Mouse (Mus musculus) left cerebral cortex, adult 2 months (tissue): ENCODE data around the gene Fbxw11. TPM values are rescaled to one million over a fixed set of nuclear protein-coding genes. Genes with fewer than 3 reads are reported as not detected.

Experiments used
- DNase-seq, 2 experiments: peaks; one replicate each; pipeline ENCODE4 v3.0.0; 2021 to 2022; ENCODE audit warnings: low spot score in 2 of 2, mixed read lengths in 1 of 2; ENCODE audit errors: extremely low spot score in 1 of 2
- H3K27ac ChIP-seq: fragments of 200-600 bp; 2 replicates; pipeline ENCODE4 v1.8.1; 2022
- H3K4me3 ChIP-seq: fragments of 200-600 bp; 2 replicates; pipeline ENCODE4 v1.8.1; 2022
- CTCF ChIP-seq: fragments of 200-600 bp; IDR thresholded peaks from 2 replicates; pipeline ENCODE4 v1.8.1; 2022; ENCODE audit warnings: antibody characterized with exemption, mild to moderate bottlenecking, moderate library complexity
- intact Hi-C: fragments of 180-260 bp; cut with DNase I; formaldehyde crosslinking; loops from one replicate; pipeline ENCODE4 v1.15.1; 2025
- total RNA-seq, 2 experiments: library from RNA; stranded (reverse); gene quantifications; 2 replicates each; pipeline ENCODE4 v1.2.3; 2021

Gene Fbxw11
- total RNA-seq, 2 experiments from 2014 or later, result 122 to 125 TPM

- intact Hi-C loops, result loop anchor here (10.0 kb wide), 2 partner anchors 329 to 529 kb away; no protein-coding TSS in a partner anchor
- Histone ChIP-seq H3K4me3 (no peak overlapping the region), H3K27ac (no peak overlapping the region)
- DNase-seq, result no peak
- TF ChIP-seq CTCF, result no peak
These were observed 16.4 kb upstream of the Fbxw11 start for GRCm38 (mm10) chr11:32626079-32626478.

DNA sequence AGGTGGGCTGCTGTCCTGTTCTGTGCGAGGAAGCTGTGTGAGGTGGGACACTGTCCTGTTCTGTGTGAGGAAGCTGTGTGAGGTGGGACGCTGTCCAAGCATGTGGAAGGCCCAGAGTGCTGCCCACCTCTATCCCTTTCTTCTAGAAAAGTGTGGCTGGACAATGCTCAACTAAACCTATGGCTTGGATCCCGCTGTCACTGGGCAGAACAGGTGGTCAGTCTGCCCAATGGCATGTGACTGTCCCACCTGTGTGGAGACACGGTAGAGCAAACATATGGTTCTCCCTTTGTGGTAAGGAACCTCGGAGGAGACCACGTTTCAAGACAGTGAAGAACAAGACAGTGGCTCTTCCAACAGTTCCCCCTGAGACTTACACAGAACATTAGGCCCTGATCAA is 14.6 kb upstream of the Fbxw11 start:
- TF ChIP-seq CTCF, result no peak
- Histone ChIP-seq H3K4me3 (no peak overlapping the region), H3K27ac (no peak overlapping the region)
- intact Hi-C loops, result loop anchor here (10.0 kb wide), 2 partner anchors 327 to 527 kb away; no protein-coding TSS in a partner anchor
- no peak for DNase-seq

GRCm38 (mm10) chr11:32629713-32630211 is 12.8 kb upstream of the Fbxw11 start:
- no peak for TF ChIP-seq CTCF
- H3K27ac ChIP-seq, result no peak overlapping the region
- no peak for DNase-seq
- H3K4me3 ChIP-seq, result no peak overlapping the region
- intact Hi-C loops, result loop anchor here (10.0 kb wide), 2 partner anchors 325 to 525 kb away; no protein-coding TSS in a partner anchor

- no peak overlapping the region for H3K4me3 ChIP-seq
- intact Hi-C loops, result no loop called here
- H3K27ac ChIP-seq, result no peak overlapping the region
- TF ChIP-seq CTCF, result no peak
- DNase-seq, result no peak
These were observed 9.9 kb upstream of the Fbxw11 start for GRCm38 (mm10) chr11:32632671-32633070.

DNA sequence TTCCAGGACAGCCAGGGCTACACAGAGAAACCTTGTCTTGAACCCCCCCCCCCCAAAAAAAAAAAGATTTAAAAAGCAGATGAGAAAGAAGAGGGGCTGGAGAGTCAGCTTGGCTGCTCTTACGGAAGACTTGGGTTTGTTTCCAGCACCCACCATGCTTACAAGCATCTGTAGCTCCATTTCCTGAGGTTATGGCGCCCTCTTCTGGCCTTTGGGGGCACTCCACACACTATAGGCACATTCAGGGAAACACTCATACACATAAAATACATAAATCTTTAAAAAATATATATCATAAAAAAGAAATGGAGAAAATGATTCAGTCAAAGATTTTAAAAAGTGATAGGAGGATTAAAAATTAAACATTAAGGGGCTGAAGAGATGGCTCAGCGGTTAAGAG is 9.0 kb upstream of the Fbxw11 start:
- intact Hi-C loops, result no loop called here
- no peak for DNase-seq
- Histone ChIP-seq H3K4me3 (no peak overlapping the region), H3K27ac (no peak overlapping the region)
- peak; percentile 23 for TF ChIP-seq CTCF

DNA sequence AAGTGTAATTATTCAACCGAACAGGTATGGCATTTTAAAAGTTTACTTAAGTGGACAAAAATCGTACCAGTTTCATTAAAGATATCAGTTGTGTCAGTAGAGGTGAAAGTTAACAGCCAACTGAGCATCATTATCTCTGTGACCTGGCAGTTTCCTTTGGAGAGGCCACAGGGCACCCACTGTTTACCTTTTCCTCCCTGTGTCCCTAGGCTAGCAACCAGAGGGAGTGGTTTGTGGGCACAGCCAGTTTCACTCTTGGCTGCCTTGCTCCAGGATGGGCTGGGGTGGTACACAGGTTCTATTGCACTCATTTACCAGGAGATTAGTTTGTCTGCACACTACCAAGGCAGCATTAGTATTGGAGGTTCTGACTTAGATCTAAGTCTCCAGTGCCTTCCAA is 8.4 kb upstream of the Fbxw11 start:
- Histone ChIP-seq H3K27ac (no peak overlapping the region), H3K4me3 (no peak overlapping the region)
- TF ChIP-seq CTCF, result no peak
- no peak for DNase-seq
- intact Hi-C loops, result no loop called here

DNA sequence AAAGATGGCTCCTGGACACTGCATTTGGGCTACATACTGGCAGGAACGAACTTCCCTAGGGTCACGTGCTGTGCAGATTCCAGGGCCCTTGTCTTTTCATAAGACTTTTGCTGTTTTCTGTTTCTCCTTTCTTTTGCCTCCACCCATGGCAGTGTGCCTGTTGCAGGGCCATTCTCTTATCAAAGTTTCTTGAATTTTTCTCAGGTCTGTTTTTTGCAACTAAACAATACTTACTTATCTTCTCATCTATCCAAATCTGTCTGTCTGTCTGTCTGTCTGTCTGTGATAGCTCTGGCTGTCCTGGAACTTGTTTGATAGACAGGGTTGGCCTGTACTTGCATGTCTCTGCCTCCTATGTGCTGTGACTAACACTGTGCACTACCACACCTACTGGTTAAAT is 7.7 kb upstream of the Fbxw11 start:
- DNase-seq, result no peak
- H3K4me3 ChIP-seq, result no peak overlapping the region
- no peak for TF ChIP-seq CTCF
- intact Hi-C loops, result no loop called here
- no peak overlapping the region for H3K27ac ChIP-seq

DNA sequence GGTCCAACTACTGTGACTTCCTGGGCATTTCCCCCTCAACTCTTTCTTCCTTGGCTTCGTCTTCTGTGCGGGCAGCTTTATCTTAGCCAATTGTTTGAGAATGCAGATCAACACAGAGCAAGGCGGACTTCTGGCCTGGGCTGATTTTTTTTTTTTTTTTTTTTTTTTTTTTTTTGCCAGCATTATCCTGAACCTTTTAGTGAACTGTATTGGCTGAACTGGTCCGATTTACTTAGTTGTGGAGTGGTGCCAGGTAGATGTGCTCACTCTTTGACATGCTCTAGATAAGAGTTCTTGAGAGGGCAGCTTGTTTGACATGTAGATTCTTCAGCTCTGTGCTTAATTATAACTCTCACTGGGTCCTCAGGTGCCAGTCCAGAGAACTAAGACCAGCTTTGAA is 6.2 kb upstream of the Fbxw11 start:
- TF ChIP-seq CTCF, result no peak
- intact Hi-C loops, result no loop called here
- H3K4me3 ChIP-seq, result no peak overlapping the region
- no peak for DNase-seq
- H3K27ac ChIP-seq, result no peak overlapping the region

GRCm38 (mm10) chr11:32638521-32639255 is 3.8 kb upstream of the Fbxw11 start:
- Histone ChIP-seq H3K27ac (no peak overlapping the region), H3K4me3 (no peak overlapping the region)
- intact Hi-C loops, result no loop called here
- TF ChIP-seq CTCF, result no peak
- DNase-seq, result no peak

GRCm38 (mm10) chr11:32640617-32641016 is 1.9 kb upstream of the Fbxw11 start:
- Histone ChIP-seq H3K4me3 (no peak overlapping the region), H3K27ac (no peak overlapping the region)
- intact Hi-C loops, result loop anchor here (5.0 kb wide), 1 partner anchor 522 kb away; the partner anchor contains the start of gene Npm1
- no peak for TF ChIP-seq CTCF
- DNase-seq, result no peak

DNA sequence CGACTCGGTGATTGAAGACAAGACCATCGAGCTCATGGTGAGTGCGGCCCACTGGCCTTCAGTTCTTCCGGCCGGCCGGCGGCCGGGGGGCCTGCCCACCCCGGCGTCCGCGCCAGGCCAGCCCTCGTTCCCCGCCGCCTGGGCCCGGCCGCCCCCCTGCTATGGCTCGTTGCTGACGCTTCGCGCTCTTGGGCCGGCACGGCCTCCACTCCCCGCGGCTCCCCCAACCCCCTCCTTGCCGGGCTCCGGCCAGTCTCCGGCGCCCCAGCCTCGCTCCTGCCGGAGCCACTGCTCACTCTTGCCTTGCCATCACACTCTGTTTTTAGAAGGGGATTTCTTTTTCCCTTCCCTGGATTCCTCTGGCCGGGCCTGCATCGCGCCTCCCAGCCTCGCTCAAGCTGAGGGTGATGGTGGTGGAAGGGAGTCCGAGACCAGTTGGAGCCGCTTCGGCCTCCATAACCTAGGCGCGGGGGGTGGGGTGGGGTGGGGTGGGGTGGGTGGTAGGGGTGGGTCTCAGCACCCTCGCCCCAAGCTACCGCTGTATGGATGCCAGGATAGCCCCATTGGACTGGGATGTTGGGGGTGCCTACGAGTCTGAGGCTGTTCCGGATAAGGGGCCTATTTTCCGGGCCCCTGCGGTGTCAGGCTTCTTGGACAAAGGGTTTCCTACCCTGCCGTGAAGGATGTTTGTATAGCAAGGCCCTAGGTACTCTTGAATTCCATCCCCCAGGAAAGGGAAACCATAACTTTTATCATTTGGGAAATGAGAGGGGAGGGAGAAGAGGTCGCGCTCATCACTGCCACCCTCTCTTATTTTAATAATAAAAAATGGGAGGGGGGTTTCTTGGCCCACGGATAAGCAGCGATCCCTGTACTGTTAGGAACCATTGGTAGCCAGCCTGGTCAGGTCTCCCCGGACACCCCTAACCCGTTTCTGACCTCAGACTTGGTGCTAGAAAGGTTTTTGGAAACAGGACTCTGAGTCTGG is 669 bp downstream of the Fbxw11 start:
- no peak for TF ChIP-seq CTCF
- no peak for DNase-seq
- intact Hi-C loops, result loop anchor here (2.0 to 5.0 kb wide), 3 partner anchors 52 to 519 kb away; partner anchors contain the start of gene Npm1
- Histone ChIP-seq H3K27ac (peak overlapping the region; percentile 96), H3K4me3 (peak overlapping the region; percentile 61)

DNA sequence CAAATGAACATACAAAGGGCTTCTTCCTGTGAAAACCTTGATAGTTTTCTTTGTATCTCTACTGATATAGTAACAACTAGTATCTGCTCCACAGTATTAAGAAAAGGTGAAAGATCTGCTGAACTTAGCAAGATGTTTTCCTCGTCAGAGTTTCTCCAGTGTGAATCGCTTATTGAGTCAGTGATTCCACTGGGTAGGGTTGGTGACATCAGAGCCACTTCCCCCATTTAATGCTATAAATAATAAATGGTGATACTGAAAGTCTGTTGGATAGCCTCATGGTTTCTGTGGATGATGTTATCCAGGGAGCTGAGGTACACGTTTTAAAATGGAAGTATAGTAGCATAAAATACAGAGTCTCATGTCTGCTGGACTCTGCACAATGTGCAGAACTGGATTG is 1.5 kb downstream of the Fbxw11 start:
- intact Hi-C loops, result loop anchor here (5.0 kb wide), 1 partner anchor 518 kb away; the partner anchor contains the start of gene Npm1
- Histone ChIP-seq H3K27ac (no peak overlapping the region; the same call in 1 of the 2 replicates), H3K4me3 (peak overlapping the region; percentile 61)
- DNase-seq, result no peak
- no peak for TF ChIP-seq CTCF
